Mouse (Mus musculus) naive thymus-derived CD4-positive, alpha-beta T cell, adult 2 months (primary cell): ENCODE results near the gene Slc22a13.
A peak's percentile ranks its signal among the peaks of the same experiment; 100 is the strongest.

Experiments
- DNase-seq: peaks from one replicate; pipeline ENCODE4 v3.0.0-alpha.2; 2011; ENCODE audit warnings: low read depth

The Slc22a13 gene

DNA sequence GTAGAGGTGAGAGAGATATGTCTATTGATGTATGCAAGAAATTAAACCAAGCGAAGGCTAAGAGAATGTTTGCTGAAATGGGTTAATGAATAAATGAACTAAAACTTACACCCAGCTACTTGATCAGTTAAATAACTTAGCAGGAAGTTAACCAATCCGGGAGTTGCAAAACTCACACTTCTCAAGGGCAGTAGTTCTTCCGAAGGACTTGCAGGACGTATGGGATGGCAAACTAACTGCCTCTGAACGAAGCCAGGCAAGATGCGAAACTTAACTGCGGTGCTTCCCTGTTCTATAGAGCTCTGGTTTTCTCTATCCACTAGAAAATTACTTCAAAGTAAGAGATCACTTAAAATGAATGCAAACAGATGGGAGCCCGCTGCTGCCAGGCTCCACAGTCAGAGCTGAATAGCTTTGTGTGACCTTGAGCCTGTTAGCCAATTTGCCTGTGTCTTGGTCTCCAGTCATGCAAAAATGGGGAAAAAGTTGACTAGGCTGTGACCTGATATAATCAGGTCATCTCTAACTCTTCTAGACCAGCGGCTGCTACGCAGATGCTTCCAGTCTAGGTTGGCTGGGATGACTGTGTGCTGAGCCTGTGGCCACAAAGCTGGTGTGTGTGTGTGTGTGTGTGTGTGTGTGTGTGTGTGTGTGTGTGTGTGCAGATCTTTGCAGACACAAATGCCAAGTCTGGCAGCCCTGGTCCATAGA lies 9.6 kb downstream of the Slc22a13 start:
- no peak for DNase-seq

DNA sequence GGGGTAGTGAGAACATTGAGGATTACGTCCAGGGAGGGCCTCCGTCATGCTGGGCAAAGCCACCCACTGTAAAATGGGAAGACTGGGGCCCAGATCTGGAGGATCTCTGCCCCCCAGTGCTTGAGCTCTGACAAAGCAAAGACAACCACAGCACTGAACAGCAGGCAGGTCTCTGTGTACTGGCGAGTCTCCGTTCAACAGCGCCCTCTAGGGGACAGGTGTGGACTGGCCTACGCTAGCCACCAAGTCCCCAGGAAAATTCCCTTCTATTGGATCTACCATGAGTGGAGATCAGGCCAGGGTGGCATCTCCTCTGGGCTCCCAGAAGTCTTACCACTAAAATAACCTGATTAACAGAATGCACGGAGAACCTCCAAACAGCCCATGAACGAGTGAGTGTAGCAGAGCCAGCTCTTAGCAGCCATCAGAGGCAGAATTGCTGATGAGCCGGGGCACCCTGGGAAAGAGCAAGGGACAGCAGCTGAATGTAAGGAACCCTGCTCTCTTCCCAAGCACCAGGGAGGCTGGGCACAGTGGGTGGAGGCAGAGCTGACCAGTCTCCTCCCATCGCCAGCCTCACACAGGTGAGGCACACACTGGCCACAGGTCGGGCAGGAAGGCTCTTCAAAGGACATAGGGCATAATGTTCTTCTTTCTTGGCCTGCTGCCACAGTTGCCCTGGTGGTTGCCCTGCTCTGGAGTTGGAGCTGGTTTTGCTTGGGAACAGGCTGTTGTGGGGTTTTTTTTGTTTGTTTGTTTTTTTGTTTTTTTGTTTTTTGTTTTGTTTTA lies 16.5 kb downstream of the Slc22a13 start:
- DNase-seq, result peak; percentile 46

DNA sequence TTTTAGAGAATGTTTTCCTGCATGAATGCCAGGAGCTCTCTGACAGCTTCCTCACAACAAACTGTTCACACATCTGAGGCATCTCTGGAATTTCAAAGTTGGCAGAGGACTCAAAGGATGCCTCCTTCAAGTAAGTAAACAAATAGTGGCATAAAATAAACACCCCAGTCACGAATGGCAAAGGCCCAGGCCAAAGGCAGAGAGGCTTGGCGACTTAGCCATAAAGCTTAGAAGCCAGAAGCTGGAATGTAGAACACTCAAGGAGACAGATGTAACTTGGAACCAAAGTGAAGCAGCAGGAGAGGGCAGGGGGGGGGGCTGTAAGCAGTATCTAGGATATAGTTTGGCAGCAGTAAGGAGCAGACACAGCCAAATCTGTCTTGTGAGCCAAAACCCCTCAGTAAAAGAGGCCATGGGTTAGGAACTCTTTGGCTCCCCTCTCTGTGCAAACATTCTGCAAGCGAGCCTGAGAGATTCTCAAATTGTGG lies 27.6 kb downstream of the Slc22a13 start:
- no peak for DNase-seq

DNA sequence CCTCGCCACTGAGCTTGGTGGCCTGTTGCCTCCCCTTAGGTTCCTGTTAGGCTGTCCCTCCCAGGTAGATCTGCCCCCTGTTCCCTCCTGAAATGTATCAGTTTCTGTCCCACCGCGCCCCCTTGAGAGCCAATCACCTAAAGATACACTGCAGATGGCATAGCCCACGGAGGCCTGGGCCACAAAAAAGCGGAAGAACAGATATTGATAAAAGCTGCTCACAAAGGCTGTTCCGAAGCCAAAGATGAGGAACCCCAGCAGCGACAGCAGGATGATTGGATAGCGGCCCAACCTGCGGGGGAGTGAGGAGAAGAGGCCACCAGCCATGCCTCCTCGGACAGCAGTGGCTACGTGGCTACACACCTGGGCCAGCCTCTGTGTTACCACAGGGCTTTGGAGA lies 29.6 kb downstream of the Slc22a13 start:
- DNase-seq, result no peak

DNA sequence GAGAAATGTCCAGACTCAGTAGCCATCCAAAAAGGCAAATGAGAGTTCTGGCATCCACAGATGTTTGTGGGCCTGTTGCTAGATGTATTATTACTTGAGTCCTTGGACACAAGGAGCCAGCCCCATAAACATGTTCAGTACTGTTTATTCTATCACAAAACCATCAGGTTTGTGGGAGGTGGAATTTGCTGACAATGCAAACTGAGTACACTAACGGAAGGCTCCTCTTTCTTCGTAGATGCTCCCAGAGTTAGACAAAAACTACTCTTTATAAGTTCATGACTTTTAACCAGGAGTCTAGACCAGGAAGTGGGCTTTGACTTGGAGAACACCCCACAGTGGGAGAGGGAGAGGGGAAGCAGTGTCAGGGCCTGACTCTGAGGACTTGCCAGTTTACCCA lies 41.3 kb downstream of the Slc22a13 start:
- DNase-seq, result no peak

DNA sequence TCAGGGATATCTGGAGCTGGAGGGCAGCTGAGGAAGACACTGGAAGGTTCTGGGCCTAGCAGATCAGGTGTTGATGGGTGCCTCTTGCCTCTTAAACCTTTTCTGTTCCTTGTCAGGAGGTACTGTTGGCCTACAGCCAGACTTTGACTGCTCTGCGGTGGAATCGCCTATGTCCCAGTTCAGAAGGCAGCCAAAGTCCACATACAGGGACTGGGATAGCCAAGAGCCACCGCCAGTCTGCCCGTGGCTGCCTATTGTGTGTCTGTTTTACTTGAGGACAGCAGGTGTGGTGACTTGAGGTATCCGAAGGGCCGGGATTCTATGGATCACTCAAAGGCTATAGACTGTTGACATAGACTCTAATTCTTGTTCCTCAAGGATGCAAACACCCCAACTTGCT lies 43.4 kb downstream of the Slc22a13 start:
- DNase-seq, result no peak

DNA sequence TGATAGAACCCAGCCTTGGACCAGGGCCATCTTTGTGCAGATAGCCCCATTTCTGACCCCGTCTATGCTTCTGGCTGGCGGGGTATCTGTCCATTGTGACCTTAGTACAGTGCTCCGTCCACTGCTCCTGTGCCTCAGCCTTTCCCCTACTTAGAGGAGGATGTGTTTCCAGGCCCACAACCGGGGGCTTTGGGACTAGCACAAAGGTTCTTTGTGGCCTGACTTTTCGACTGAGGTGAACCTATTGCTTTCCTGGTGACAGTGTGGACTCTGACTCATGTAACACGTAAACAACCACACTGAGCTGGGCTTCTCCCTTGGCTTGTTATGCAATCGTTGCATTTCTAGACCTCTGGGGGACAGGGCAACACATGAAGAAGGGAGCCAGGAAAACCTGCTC lies 44.2 kb downstream of the Slc22a13 start:
- DNase-seq, result no peak

DNA sequence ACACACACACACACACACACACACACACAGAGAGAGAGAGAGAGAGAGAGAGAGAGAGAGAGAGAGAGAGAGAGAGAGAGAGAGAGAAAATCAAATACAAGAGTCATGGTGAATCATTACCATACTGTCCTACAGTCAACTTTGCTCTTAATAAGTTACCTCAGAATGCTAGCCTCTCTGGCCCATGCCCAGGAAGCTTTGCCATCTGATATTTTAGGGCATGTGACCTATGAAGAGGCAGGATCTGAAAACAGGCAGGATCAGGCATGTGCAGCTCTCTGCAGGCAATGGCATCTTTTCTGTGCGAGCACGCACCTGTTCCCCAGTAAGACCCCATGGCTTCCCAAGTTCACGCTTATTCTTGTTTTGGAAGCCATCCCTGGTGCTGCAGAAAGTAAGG lies 48.2 kb downstream of the Slc22a13 start:
- no peak for DNase-seq

DNA sequence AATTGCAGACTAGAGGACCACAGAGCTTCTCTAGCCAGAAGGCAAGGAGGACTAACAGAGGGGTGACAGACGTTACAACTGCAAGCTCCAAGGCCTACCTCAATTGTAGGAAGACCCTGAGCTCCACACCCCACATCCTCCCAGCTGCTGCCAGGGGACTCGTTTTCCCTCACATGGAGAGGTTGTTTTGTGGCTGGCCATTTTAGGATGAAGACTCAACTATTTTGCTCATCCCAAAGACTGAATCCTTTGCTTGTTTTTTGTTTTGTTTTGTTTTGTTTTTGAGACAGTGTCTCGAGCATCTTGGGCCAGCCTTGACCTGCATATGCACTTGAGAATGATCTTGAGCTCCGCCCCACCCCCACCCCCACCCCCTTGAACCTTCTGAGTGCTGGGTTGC lies 50.0 kb downstream of the Slc22a13 start, which contains the start of gene Gm47289:
Gene Gm47289 (plus strand): TSS at position 301 of the 400 bp plus-strand sequence.
- DNase-seq, result no peak

DNA sequence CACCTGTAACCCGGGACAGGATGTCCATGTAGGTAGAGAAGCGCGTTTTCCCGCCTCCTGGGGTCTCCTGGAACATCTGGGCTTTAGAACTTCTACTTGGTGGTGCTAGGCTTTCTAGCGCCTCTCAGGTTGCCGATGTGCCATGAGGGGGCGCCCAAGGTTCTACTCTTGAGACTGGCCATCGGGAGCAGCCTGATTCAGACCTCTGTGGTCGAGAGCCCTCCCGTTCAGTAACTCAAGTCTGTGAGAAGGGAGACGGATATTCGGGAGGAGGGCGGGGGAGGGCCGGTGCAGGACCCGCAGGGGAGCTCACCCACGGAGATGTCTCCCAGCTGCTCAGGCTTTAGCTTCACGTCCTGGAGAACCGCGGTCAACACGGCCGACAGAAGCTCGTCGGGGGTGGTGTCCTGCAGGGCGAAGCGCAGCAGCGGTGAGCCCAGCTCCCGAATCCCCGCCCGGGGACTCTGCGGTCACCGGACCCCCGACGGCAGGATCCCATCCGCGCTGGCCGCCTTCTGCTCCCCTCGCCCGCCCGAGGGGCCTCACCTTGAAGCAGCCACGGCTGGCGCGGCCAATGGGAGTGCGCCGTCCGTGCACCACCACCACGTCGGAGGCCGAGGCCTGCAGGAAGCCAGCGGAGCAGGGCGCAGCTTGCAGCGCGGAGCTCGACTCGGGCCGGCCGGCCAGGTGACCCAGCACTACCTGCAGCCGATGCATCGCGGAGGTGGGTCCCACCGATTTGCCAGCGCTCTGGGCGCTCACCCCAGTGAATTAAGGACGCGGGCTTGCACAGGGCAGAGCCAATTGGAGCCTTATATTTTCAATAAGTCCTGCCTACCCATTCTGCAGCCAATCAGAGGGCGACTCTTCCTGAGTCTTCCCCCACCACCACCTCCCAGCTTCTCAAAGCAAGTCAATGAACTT lies 52.4 kb downstream of the Slc22a13 start, which contains the start of gene Acaa1b:
Gene Acaa1b (minus strand): TSS at position 816 of the 924 bp plus-strand sequence.
- peak; percentile 22 for DNase-seq

DNA sequence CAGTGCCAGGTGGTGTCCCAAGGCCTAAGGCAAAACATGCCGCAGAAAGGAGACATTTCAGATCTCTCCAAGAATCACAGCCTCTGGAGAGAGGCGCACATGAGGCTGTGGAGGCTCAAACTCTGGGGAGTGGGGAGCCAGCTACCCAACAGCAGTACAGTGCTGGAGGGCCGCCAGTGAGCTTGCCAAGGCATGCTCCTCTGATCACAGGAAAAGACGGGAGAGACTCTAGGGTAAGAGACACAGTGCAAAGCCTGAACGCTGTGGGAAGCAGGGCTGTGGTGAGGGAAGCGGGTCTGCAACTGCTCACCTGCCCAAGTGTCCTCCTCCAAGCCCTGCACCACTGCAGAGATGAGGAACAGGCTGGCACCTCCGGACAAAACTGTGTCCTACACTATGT lies 53.1 kb downstream of the Slc22a13 start:
- no peak for DNase-seq

DNA sequence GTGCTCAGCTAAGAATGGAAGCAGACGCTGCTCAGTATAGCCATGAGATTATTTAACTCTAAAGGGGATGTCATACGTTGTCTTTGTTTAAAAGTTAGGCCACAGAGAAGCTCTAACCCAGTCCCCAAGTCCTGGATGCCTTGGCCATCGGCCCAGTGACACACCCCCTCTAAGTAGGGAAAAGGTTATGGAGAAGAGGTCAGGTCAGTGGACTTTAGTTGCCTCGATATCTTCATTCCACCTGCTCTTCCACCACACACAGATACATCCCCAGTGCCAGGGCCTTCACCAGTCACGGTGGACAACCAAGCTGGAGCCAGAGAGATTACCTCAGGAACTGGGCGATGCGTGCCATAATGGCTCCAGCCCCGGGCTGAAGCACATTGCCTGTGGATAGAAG lies 53.5 kb downstream of the Slc22a13 start:
- DNase-seq, result no peak

DNA sequence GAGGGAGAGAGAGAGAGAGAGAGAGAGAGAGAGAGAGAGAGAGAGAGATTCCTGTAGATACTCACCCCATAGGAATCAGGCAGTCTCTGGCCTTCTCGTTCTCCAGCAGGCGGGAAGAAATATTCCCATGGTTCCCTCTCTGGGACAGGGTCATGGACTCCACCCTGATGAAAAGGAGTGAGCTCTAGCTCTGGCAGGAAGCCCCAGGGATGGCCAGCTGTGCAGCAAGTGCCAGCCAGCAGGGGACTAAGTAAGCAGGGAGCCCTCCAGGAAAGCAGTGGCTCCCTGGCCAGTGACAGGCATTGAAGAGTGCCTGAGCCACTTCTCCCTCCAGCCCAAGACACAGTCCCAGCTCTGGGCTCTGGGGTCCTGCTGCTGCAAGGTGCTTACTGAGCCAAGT lies 57.1 kb downstream of the Slc22a13 start:
- DNase-seq, result no peak

DNA sequence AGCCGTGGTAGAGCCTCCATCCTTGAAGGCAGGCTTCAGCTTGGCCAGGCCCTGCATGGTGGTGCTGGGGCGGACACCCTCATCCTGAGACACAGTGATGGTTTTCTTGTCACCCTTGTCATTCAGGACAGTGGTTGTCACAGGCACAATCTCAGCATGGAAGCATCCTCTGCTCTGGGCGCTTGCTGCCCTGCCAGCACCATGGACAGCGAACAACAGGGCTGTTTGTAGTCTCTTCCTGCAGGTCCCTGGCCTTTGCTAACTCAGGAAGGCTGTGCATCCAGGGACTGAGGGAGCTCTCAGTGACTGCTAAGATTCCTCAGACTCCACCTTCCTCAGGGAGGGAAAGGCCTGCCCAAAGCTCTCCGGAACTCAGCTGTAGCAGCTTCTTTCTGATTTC lies 59.3 kb downstream of the Slc22a13 start:
- DNase-seq, result peak; percentile 6

DNA sequence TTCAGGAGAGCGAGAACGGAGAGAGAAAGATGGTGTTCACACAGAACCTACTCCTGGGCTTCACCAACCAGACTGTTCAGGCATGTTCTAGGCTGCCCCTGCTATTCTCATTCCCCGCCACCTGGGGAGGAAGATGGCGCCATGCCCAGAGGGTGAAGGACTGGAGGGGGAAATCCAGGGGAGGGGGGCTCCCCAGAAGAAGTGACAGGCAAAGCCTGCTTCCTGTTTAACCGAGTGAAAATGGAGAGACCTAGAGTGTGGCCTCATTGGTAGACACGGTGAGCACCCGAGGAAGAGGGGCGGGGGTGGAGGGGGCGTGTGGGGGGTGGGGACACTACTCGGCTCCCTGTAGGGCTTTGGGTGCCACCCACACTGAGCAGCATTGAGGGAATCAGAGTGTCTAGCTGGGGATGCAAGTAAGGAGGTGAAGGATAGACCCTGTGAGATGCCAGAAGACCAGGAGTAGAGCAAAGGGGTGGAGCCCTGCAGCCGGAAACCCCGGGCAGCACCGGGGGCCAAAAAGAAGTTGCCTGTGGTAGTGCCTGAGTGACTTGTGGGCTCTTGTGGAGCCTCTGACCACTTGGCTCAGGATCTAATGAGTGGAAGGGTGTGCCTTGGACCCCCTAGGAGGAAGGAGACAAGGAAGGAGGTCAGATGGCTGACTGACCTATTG lies 62.7 kb downstream of the Slc22a13 start:
- no peak for DNase-seq

DNA sequence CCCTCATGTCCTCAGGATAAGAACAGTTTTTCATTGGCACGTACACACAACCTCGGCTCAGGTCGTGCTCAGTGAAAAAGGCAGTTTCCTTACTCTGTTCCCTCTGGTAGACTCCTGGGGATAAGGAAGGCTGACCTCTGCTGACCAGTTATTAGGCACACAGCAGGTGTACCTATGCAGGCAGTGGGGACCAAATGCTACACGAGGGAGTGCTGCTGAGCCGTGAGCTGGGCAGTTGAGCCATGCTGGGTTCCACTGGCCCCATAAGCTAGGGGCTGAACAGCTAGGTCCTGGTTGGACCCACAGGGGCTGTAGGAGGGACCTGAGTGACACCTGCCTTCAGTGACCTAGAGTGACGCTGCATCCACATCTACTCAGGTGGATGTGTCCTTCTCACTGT lies 63.3 kb downstream of the Slc22a13 start:
- no peak for DNase-seq

DNA sequence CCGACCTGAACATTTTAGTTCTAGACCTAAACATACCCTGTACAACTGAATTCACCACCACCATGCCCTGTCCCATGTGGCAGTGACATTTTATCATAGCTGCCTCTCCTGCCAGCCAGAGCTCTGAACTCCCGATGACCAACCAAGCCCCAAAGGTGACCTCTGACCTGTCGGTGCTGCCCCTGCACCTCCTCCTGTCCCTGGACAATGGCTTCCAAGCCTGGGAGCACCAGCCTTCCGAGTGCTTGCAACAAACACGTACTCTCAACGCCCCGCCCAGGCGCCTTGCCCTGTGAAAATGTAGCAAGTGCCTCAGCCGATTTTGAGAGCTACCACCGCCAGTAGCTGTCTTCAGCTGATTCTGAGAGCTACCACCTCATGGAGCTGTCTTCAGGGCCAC lies 63.8 kb downstream of the Slc22a13 start:
- DNase-seq, result no peak

DNA sequence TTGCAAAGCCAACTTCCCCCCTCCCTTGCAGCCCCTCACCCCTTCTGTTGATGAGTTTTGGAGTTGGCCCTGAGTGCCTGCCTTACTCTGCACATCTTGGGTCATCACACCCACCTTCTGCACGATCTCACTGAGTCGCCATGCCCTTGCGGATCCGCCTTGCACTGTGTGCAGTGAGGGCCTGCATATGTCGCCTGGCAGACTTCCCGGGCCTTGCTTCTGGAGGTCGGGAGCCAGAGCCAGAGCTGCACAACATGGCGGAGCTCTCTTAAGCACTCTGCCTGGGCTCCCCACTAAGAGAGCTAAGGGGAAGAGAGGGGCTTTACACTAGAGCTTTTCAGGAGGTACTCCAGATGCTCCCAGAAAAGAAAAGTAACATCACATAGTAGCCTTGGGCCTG lies 64.2 kb downstream of the Slc22a13 start:
- no peak for DNase-seq

DNA sequence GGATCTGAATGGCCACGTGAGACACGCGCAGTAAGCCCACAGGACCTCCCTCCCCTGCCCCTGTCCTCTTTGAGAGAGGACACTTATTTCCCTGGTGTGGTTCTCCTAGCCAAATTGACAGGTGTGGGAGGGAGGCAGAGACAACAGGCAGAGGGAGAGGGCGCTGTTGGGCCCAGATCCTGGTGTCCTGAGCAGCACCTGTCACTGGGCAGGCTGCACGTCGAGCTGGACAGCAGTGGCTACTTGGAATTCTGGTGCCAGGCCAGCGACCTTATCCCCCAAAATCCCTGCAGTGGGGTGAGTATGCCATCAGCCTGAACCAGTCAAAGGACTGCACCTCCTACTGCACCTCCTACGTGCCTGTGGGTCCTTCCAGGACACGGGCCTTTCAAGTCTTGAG lies 65.5 kb downstream of the Slc22a13 start:
- no peak for DNase-seq
